Mouse (Mus musculus) liver, adult 2 months (tissue): ENCODE data around the gene Prlr.

Experiments used
- CTCF ChIP-seq: fragments of 200-500 bp; IDR thresholded peaks from 2 replicates; pipeline ENCODE4 v1.5.1; 2011; ENCODE audit warnings: low read depth, low read length, control low read depth
- POLR2A ChIP-seq: fragments of 200-500 bp; IDR thresholded peaks from 2 replicates; pipeline ENCODE4 v1.6.1; 2011; ENCODE audit warnings: low read length, control low read depth; ENCODE audit not compliant: insufficient read depth; ENCODE audit errors: extremely low read depth

GRCm38 (mm10) chr15:10375404-10375803 lies 198.4 kb downstream of the Prlr start:
- TF ChIP-seq CTCF (no peak), POLR2A (no peak)
